Mouse (Mus musculus): ENCODE measurements around the gene Gm20388.

DNA sequence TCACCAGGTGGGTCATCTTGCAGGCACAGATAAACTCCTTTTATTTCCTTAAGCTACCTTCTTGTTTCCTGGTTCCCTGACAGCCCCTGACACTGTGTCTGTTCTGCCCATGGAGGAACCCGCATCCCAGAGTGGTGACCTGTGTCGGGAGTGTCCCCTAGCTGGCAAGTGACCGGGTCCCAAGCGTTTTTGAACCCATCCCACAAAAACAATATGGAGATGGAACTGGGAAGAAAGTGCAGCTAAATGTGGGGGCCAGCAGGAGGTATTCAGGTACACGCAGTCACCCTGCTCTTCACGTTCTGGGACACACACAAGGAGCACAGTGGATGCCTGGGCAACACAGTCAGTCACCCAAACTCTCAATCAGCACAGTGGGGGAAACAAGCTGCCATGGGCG lies 2035.7 kb downstream of the Gm20388 start:
- TF ChIP-seq CTCF (IDR thresholded peaks at IDR 0.05; ENCODE audit: low read depth, low read length) (no peak), POLR2A (IDR thresholded peaks at IDR 0.05; ENCODE audit: insufficient read depth, low read length) (no peak)

Data from ES-Bruce4 (cell line).